Mouse (Mus musculus) liver, postnatal 0 days (tissue): ENCODE measurements around the gene Snx7.

Source experiments
- CTCF ChIP-seq: sonication (generic); IDR thresholded peaks from 2 replicates; pipeline ENCODE4 v1.5.1; 2016; ENCODE audit warnings: antibody characterized with exemption, low read depth
- EP300 ChIP-seq: IDR thresholded peaks from 2 replicates; pipeline ENCODE4 v1.6.1; 2016; ENCODE audit warnings: antibody characterized with exemption, low read depth, mild to moderate bottlenecking

DNA sequence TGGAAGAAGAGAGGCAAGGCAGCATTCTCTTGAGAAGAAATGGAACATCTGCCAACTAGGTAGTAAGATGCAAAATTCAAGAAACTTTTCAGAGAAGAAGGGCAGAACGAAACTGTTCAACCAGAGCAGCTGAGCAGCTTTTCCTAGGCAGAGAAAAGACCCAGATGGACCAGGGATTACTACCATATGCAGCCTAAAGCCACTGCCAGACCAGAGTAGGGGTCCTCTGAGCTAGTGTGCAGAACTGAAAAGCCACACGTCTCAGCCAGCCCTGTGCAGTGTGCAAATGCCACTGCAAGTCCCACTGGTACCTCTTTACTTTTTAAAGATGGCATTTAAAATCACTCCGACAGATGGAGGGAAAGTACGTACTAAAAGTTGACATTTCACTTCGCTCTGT lies 129.0 kb downstream of the Snx7 start:
- no peak for TF ChIP-seq EP300
- TF ChIP-seq CTCF, result no peak
